Mouse (Mus musculus): ENCODE results near the gene Gfod2. TPM values are rescaled to one million over a fixed set of nuclear protein-coding genes. Genes with fewer than 3 reads are reported as not detected.

Gene Gfod2
- polyA plus RNA-seq, 1 experiment from 2014 or later = 0.26 TPM

GRCm38 (mm10) chr8:105689256-105689982 is 69.0 kb downstream of the Gfod2 start:
- Histone ChIP-seq H3K36me3 (ENCODE audit: inconsistent target) (no peaks in the 10 kb centered on the region), H3K79me2 (ENCODE audit: inconsistent target) (no peaks in the 10 kb centered on the region), H3K4me3 (ENCODE audit: inconsistent target) (no peak overlapping the region), H3K27ac (no peak overlapping the region)
- 92% methylated on average over 32 of the region's 35 CpGs for WGBS (ENCODE audit: missing documents)

DNA sequence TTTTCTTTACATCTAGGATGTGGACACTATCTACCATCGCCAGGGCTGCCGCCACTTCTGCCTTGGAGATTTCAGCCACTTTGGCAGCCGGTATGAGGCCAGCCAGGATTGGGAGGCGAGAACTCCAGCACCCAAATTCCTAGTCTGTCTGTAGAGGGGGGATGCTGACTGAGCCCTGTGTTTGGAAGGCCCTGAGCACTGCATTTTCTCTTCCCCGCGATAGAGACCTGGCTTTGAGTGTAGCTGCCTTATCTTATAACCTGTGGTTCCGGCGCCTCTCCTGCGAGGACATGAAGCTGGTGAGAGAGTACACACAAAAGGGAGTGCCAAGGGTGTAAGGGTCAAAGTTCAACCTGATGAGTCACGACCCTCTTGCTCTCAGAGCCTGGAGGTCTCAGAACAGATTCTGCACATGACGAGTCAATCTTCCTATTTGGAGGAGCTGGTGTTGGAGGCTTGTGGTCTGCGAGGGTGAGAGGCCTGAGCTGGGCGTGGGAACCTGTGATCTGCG is 70.2 kb downstream of the Gfod2 start:
- Histone ChIP-seq H3K27ac (no peak overlapping the region), H3K36me3 (ENCODE audit: inconsistent target) (no peaks in the 10 kb centered on the region), H3K4me3 (ENCODE audit: inconsistent target) (no peak overlapping the region), H3K79me2 (ENCODE audit: inconsistent target) (no peaks in the 10 kb centered on the region)
- WGBS (ENCODE audit: missing documents) = 90% methylated on average over 14 of the region's 14 CpGs

GRCm38 (mm10) chr8:105687512-105687911 is 71.0 kb downstream of the Gfod2 start:
- H3K36me3 ChIP-seq (ENCODE audit: inconsistent target) = peaks cover 6% of the 10 kb centered on the region; the same call in 1 of the 2 replicates
- WGBS (ENCODE audit: missing documents) = 93% methylated on average over 8 of the region's 8 CpGs
- H3K27ac ChIP-seq = no peak overlapping the region

GRCm38 (mm10) chr8:105686551-105686950 is 71.9 kb downstream of the Gfod2 start:
- Histone ChIP-seq H3K79me2 (ENCODE audit: inconsistent target) (no peaks in the 10 kb centered on the region), H3K4me3 (ENCODE audit: inconsistent target) (no peak overlapping the region), H3K27ac (no peak overlapping the region), H3K36me3 (ENCODE audit: inconsistent target) (peaks cover 14% of the 10 kb centered on the region; the same call in 1 of the 2 replicates)
- 56% methylated on average over 6 of the region's 6 CpGs for WGBS (ENCODE audit: missing documents)

More at GRCm38 (mm10) chr8:105687512-105687911, 71.0 kb downstream of the Gfod2 start:
- no peaks in the 10 kb centered on the region for H3K79me2 ChIP-seq (ENCODE audit: inconsistent target)
- no peak overlapping the region for H3K4me3 ChIP-seq (ENCODE audit: inconsistent target)

- no peak within 1 kb of the TSS for H3K27ac ChIP-seq
Measured at GRCm38 (mm10) chr8:105685796-105686308, 72.6 kb downstream of the Gfod2 start, which contains the start of gene Carmil2. Carmil2 (plus strand) TSS chr8:105686274.

DNA sequence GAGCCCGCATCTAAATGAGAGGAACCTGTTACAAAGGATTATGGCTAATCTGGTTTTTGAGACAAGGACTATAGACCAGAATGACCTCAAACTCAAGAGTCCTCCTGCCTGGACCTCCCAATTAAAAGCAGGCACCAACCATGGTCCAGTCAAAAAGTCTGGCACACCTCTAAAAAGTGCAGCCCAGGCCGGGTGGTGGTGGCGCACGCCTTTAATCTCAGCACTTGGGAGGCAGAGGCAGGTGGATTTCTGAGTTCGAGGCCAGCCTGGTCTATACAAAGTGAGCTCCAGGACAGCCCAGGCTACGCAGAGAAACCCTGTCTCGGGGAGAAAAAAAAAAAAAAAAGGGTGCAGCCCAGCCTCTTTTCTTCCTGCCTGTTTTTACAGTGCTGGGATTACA is 73.1 kb downstream of the Gfod2 start:
- WGBS (ENCODE audit: missing documents) = 67% methylated on average over 7 of the region's 7 CpGs
- Histone ChIP-seq H3K27ac (no peak overlapping the region), H3K36me3 (ENCODE audit: inconsistent target) (peaks cover 24% of the 10 kb centered on the region; the same call in 1 of the 2 replicates), H3K79me2 (ENCODE audit: inconsistent target) (no peaks in the 10 kb centered on the region), H3K4me3 (ENCODE audit: inconsistent target) (no peak overlapping the region)

More at GRCm38 (mm10) chr8:105685796-105686308, 72.6 kb downstream of the Gfod2 start, which contains the start of gene Carmil2:
- H3K4me3 ChIP-seq (ENCODE audit: inconsistent target) = no peak within 1 kb of the TSS
- H3K36me3 ChIP-seq (ENCODE audit: inconsistent target) = peaks cover 20% of the 10 kb centered on the region; the same call in 1 of the 2 replicates
- WGBS (ENCODE audit: missing documents) = 13% methylated on average over 24 of the region's 26 CpGs
- H3K79me2 ChIP-seq (ENCODE audit: inconsistent target) = no peaks in the 10 kb centered on the region

GRCm38 (mm10) chr8:105677891-105678290 is 80.6 kb downstream of the Gfod2 start:
- Histone ChIP-seq H3K4me3 (ENCODE audit: inconsistent target) (no peak overlapping the region), H3K79me2 (ENCODE audit: inconsistent target) (no peaks in the 10 kb centered on the region), H3K36me3 (ENCODE audit: inconsistent target) (peaks cover 82% of the 10 kb centered on the region), H3K27ac (no peak overlapping the region)
- whole genome bisulfite sequencing (ENCODE audit: missing documents) = 83% methylated on average over 1 of the region's 1 CpGs

Other genes starting within 250 kb of the Gfod2 start
- not detected in 3 replicates for gene Hsd11b2, start 239.9 kb downstream of the Gfod2 start, polyA plus RNA-seq (2018)
- 238 to 301 TPM (median 263 TPM) in 3 replicates for gene Atp6v0d1, start 192.6 kb downstream of the Gfod2 start, polyA plus RNA-seq (2018)
- gene Ripor1, start 153.4 kb downstream of the Gfod2 start, polyA plus RNA-seq (2018) = 13.3 to 20.5 TPM (median 14.5 TPM) in 3 replicates
- gene Ctcf, start 122.1 kb downstream of the Gfod2 start, polyA plus RNA-seq (2018) = 38.0 to 50.3 TPM (median 38.3 TPM) in 3 replicates
- gene Agrp, start 121.3 kb downstream of the Gfod2 start, polyA plus RNA-seq (2018) = not detected in 3 replicates
- gene Carmil2, start 72.4 kb downstream of the Gfod2 start, polyA plus RNA-seq (2018) = 0.13 TPM in 1 of 3 replicates, not detected in the others
- 14.9 to 20.7 TPM (median 19.5 TPM) in 3 replicates for gene Acd, start 57.6 kb downstream of the Gfod2 start, polyA plus RNA-seq (2018)
- gene Pard6a, start 57.5 kb downstream of the Gfod2 start, polyA plus RNA-seq (2018) = 2.9 to 8.1 TPM (median 6.1 TPM) in 3 replicates
- not detected in 3 replicates for gene 4933405L10Rik, start 51.0 kb downstream of the Gfod2 start, polyA plus RNA-seq (2018)
- gene Enkd1, start 50.5 kb downstream of the Gfod2 start, polyA plus RNA-seq (2018) = 1.4 to 6.3 TPM (median 3.2 TPM) in 3 replicates
- 16.5 to 33.9 TPM (median 23.7 TPM) in 3 replicates for gene Ranbp10, start 68.7 kb upstream of the Gfod2 start, polyA plus RNA-seq (2018)
- not detected in 3 replicates for gene Tsnaxip1, start 69.1 kb upstream of the Gfod2 start, polyA plus RNA-seq (2018)
- 7.2 to 13.3 TPM (median 8.2 TPM) in 3 replicates for gene Cenpt, start 94.6 kb upstream of the Gfod2 start, polyA plus RNA-seq (2018)
- gene Thap11, start 96.5 kb upstream of the Gfod2 start, polyA plus RNA-seq (2018) = 8.3 to 23.6 TPM (median 20.4 TPM) in 3 replicates
- gene Nutf2, start 101.9 kb upstream of the Gfod2 start, polyA plus RNA-seq (2018) = 53.1 to 154 TPM (median 76.1 TPM) in 3 replicates
- 12.6 to 19.5 TPM (median 14.6 TPM) in 3 replicates for gene Edc4, start 122.2 kb upstream of the Gfod2 start, polyA plus RNA-seq (2018)
- not detected in 3 replicates for gene Nrn1l, start 134.9 kb upstream of the Gfod2 start, polyA plus RNA-seq (2018)
- 16.3 to 17.5 TPM (median 16.4 TPM) in 3 replicates for gene Pskh1, start 141.8 kb upstream of the Gfod2 start, polyA plus RNA-seq (2018)
- gene Ctrl, start 175.2 kb upstream of the Gfod2 start, polyA plus RNA-seq (2018) = not detected in 3 replicates
- 51.8 to 210 TPM (median 105 TPM) in 3 replicates for gene Psmb10, start 179.8 kb upstream of the Gfod2 start, polyA plus RNA-seq (2018)
- gene Lcat, start 184.7 kb upstream of the Gfod2 start, polyA plus RNA-seq (2018) = 0.10 to 0.28 TPM in 2 of 3 replicates, not detected in the other
- 16.1 to 37.5 TPM (median 23.1 TPM) in 3 replicates for gene Slc12a4, start 207.4 kb upstream of the Gfod2 start, polyA plus RNA-seq (2018)
- 0.10 to 0.34 TPM in 2 of 3 replicates, not detected in the other for gene Dpep3, start 220.8 kb upstream of the Gfod2 start, polyA plus RNA-seq (2018)
- gene Dus2, start 232.7 kb upstream of the Gfod2 start, polyA plus RNA-seq (2018) = 7.6 to 13.0 TPM (median 7.7 TPM) in 3 replicates
- not detected in 3 replicates for gene Dpep2nb, start 247.3 kb upstream of the Gfod2 start, polyA plus RNA-seq (2018)